Mouse (Mus musculus): Measurements from ENCODE around the gene Dgkg. TPM values are rescaled to one million over a fixed set of nuclear protein-coding genes. Genes with fewer than 3 reads are reported as not detected.

Gene Dgkg
- polyA plus RNA-seq, 1 experiment from 2014 or later = 0.12 TPM

- ATAC-seq (ENCODE audit: low FRiP score) = no peak
- DNase-seq (ENCODE audit: low spot score) = no peak
- Histone ChIP-seq H3K9me3 (ENCODE audit: control insufficient read depth, low read length) (no peaks in the 10 kb centered on the region), H3K4me3 (ENCODE audit: low read depth, low read length) (no peak overlapping the region), H3K36me3 (ENCODE audit: control insufficient read depth, insufficient read depth, low read length) (no peaks in the 10 kb centered on the region), H3K27ac (ENCODE audit: low read depth, low read length) (no peak overlapping the region), H3K9ac (ENCODE audit: low read depth, low read length) (no peak overlapping the region), H3K4me1 (replicated peaks; ENCODE audit: control insufficient read depth, insufficient read depth, low read length) (no peaks in the 10 kb centered on the region), H3K27me3 (ENCODE audit: control insufficient read depth, insufficient read depth, low read length) (no peaks in the 10 kb centered on the region), H3K4me2 (replicated peaks; ENCODE audit: low read depth, low read length) (no peak overlapping the region)
- WGBS = 78% methylated on average over 6 of the region's 6 CpGs
Observed at GRCm38 (mm10) chr16:22598741-22599140, 58.3 kb downstream of the Dgkg start.

- no peak overlapping the region for H3K4me2 ChIP-seq (replicated peaks; ENCODE audit: low read depth, low read length)
- 93% methylated on average over 1 of the region's 1 CpGs for WGBS
- ATAC-seq (ENCODE audit: low FRiP score) = no peak
- H3K4me1 ChIP-seq (replicated peaks; ENCODE audit: control insufficient read depth, insufficient read depth, low read length) = no peaks in the 10 kb centered on the region
- no peak overlapping the region for H3K9ac ChIP-seq (ENCODE audit: low read depth, low read length)
- no peak overlapping the region for H3K27ac ChIP-seq (ENCODE audit: low read depth, low read length)
- H3K4me3 ChIP-seq (ENCODE audit: low read depth, low read length) = no peak overlapping the region
- H3K36me3 ChIP-seq (ENCODE audit: control insufficient read depth, insufficient read depth, low read length) = no peaks in the 10 kb centered on the region
- H3K9me3 ChIP-seq (ENCODE audit: control insufficient read depth, low read length) = no peaks in the 10 kb centered on the region
- no peak for DNase-seq (ENCODE audit: low spot score)
- H3K27me3 ChIP-seq (ENCODE audit: control insufficient read depth, insufficient read depth, low read length) = no peaks in the 10 kb centered on the region
Observed at GRCm38 (mm10) chr16:22596394-22596793, 60.6 kb downstream of the Dgkg start.

GRCm38 (mm10) chr16:22593907-22594306 lies 63.1 kb downstream of the Dgkg start:
- no peak overlapping the region for H3K27ac ChIP-seq (ENCODE audit: low read depth, low read length)
- no peaks in the 10 kb centered on the region for H3K27me3 ChIP-seq (ENCODE audit: control insufficient read depth, insufficient read depth, low read length)
- 90% methylated on average over 2 of the region's 2 CpGs for WGBS
- H3K4me1 ChIP-seq (replicated peaks; ENCODE audit: control insufficient read depth, insufficient read depth, low read length) = no peaks in the 10 kb centered on the region
- H3K4me2 ChIP-seq (replicated peaks; ENCODE audit: low read depth, low read length) = no peak overlapping the region
- no peaks in the 10 kb centered on the region for H3K9me3 ChIP-seq (ENCODE audit: control insufficient read depth, low read length)
- no peak overlapping the region for H3K4me3 ChIP-seq (ENCODE audit: low read depth, low read length)
- H3K36me3 ChIP-seq (ENCODE audit: control insufficient read depth, insufficient read depth, low read length) = no peaks in the 10 kb centered on the region
- DNase-seq (ENCODE audit: low spot score) (no peak), ATAC-seq (ENCODE audit: low FRiP score) (no peak)
- H3K9ac ChIP-seq (ENCODE audit: low read depth, low read length) = no peak overlapping the region

GRCm38 (mm10) chr16:22589619-22590018 lies 67.4 kb downstream of the Dgkg start:
- H3K4me3 ChIP-seq (ENCODE audit: low read depth, low read length) = no peak overlapping the region
- H3K27ac ChIP-seq (ENCODE audit: low read depth, low read length) = no peak overlapping the region
- DNase-seq (ENCODE audit: low spot score) (no peak), ATAC-seq (ENCODE audit: low FRiP score) (no peak)
- H3K9me3 ChIP-seq (ENCODE audit: control insufficient read depth, low read length) = no peaks in the 10 kb centered on the region
- H3K36me3 ChIP-seq (ENCODE audit: control insufficient read depth, insufficient read depth, low read length) = no peaks in the 10 kb centered on the region
- no peak overlapping the region for H3K4me2 ChIP-seq (replicated peaks; ENCODE audit: low read depth, low read length)
- no peak overlapping the region for H3K9ac ChIP-seq (ENCODE audit: low read depth, low read length)
- no peaks in the 10 kb centered on the region for H3K4me1 ChIP-seq (replicated peaks; ENCODE audit: control insufficient read depth, insufficient read depth, low read length)
- WGBS = 78% methylated on average over 5 of the region's 5 CpGs
- H3K27me3 ChIP-seq (ENCODE audit: control insufficient read depth, insufficient read depth, low read length) = no peaks in the 10 kb centered on the region

- no peaks in the 10 kb centered on the region for H3K4me1 ChIP-seq (replicated peaks; ENCODE audit: control insufficient read depth, insufficient read depth, low read length)
- H3K9ac ChIP-seq (ENCODE audit: low read depth, low read length) = no peak overlapping the region
- DNase-seq (ENCODE audit: low spot score) (no peak), ATAC-seq (ENCODE audit: low FRiP score) (no peak)
- 84% methylated on average over 11 of the region's 11 CpGs for WGBS
- no peak overlapping the region for H3K4me2 ChIP-seq (replicated peaks; ENCODE audit: low read depth, low read length)
- H3K27ac ChIP-seq (ENCODE audit: low read depth, low read length) = no peak overlapping the region
- no peaks in the 10 kb centered on the region for H3K27me3 ChIP-seq (ENCODE audit: control insufficient read depth, insufficient read depth, low read length)
- no peaks in the 10 kb centered on the region for H3K9me3 ChIP-seq (ENCODE audit: control insufficient read depth, low read length)
- no peak overlapping the region for H3K4me3 ChIP-seq (ENCODE audit: low read depth, low read length)
- no peaks in the 10 kb centered on the region for H3K36me3 ChIP-seq (ENCODE audit: control insufficient read depth, insufficient read depth, low read length)
Observed at GRCm38 (mm10) chr16:22586151-22586836, 70.7 kb downstream of the Dgkg start.

GRCm38 (mm10) chr16:22585523-22585922 lies 71.5 kb downstream of the Dgkg start:
- Histone ChIP-seq H3K36me3 (ENCODE audit: control insufficient read depth, insufficient read depth, low read length) (no peaks in the 10 kb centered on the region), H3K9me3 (ENCODE audit: control insufficient read depth, low read length) (no peaks in the 10 kb centered on the region), H3K4me3 (ENCODE audit: low read depth, low read length) (no peak overlapping the region), H3K4me2 (replicated peaks; ENCODE audit: low read depth, low read length) (no peak overlapping the region), H3K4me1 (replicated peaks; ENCODE audit: control insufficient read depth, insufficient read depth, low read length) (no peaks in the 10 kb centered on the region), H3K9ac (ENCODE audit: low read depth, low read length) (no peak overlapping the region), H3K27ac (ENCODE audit: low read depth, low read length) (no peak overlapping the region), H3K27me3 (ENCODE audit: control insufficient read depth, insufficient read depth, low read length) (no peaks in the 10 kb centered on the region)
- 84% methylated on average over 3 of the region's 3 CpGs for WGBS
- DNase-seq (ENCODE audit: low spot score) (no peak), ATAC-seq (ENCODE audit: low FRiP score) (no peak)

- H3K4me1 ChIP-seq (replicated peaks; ENCODE audit: control insufficient read depth, insufficient read depth, low read length) = no peaks in the 10 kb centered on the region
- H3K27me3 ChIP-seq (ENCODE audit: control insufficient read depth, insufficient read depth, low read length) = no peaks in the 10 kb centered on the region
- H3K9ac ChIP-seq (ENCODE audit: low read depth, low read length) = no peak overlapping the region
- DNase-seq (ENCODE audit: low spot score) (no peak), ATAC-seq (ENCODE audit: low FRiP score) (no peak)
- no peak overlapping the region for H3K4me2 ChIP-seq (replicated peaks; ENCODE audit: low read depth, low read length)
- 35% methylated on average over 2 of the region's 2 CpGs for WGBS
- H3K27ac ChIP-seq (ENCODE audit: low read depth, low read length) = no peak overlapping the region
- no peaks in the 10 kb centered on the region for H3K9me3 ChIP-seq (ENCODE audit: control insufficient read depth, low read length)
- H3K4me3 ChIP-seq (ENCODE audit: low read depth, low read length) = no peak overlapping the region
- no peaks in the 10 kb centered on the region for H3K36me3 ChIP-seq (ENCODE audit: control insufficient read depth, insufficient read depth, low read length)
Observed at GRCm38 (mm10) chr16:22583401-22583800, 73.6 kb downstream of the Dgkg start.

GRCm38 (mm10) chr16:22582173-22582929 lies 74.7 kb downstream of the Dgkg start:
- Histone ChIP-seq H3K27me3 (ENCODE audit: control insufficient read depth, insufficient read depth, low read length) (no peaks in the 10 kb centered on the region), H3K4me3 (ENCODE audit: low read depth, low read length) (no peak overlapping the region), H3K27ac (ENCODE audit: low read depth, low read length) (no peak overlapping the region), H3K4me1 (replicated peaks; ENCODE audit: control insufficient read depth, insufficient read depth, low read length) (no peaks in the 10 kb centered on the region), H3K36me3 (ENCODE audit: control insufficient read depth, insufficient read depth, low read length) (no peaks in the 10 kb centered on the region), H3K9me3 (ENCODE audit: control insufficient read depth, low read length) (no peaks in the 10 kb centered on the region), H3K4me2 (replicated peaks; ENCODE audit: low read depth, low read length) (no peak overlapping the region), H3K9ac (ENCODE audit: low read depth, low read length) (no peak overlapping the region)
- no peak for DNase-seq (ENCODE audit: low spot score)
- no peak for ATAC-seq (ENCODE audit: low FRiP score)
- 78% methylated on average over 11 of the region's 11 CpGs for WGBS

GRCm38 (mm10) chr16:22580103-22580502 lies 76.9 kb downstream of the Dgkg start:
- H3K4me1 ChIP-seq (replicated peaks; ENCODE audit: control insufficient read depth, insufficient read depth, low read length) = no peaks in the 10 kb centered on the region
- ATAC-seq (ENCODE audit: low FRiP score) = no peak
- H3K4me3 ChIP-seq (ENCODE audit: low read depth, low read length) = no peak overlapping the region
- H3K36me3 ChIP-seq (ENCODE audit: control insufficient read depth, insufficient read depth, low read length) = no peaks in the 10 kb centered on the region
- H3K4me2 ChIP-seq (replicated peaks; ENCODE audit: low read depth, low read length) = no peak overlapping the region
- H3K9me3 ChIP-seq (ENCODE audit: control insufficient read depth, low read length) = no peaks in the 10 kb centered on the region
- DNase-seq (ENCODE audit: low spot score) = peak; percentile 49
- H3K9ac ChIP-seq (ENCODE audit: low read depth, low read length) = no peak overlapping the region
- no peak overlapping the region for H3K27ac ChIP-seq (ENCODE audit: low read depth, low read length)
- H3K27me3 ChIP-seq (ENCODE audit: control insufficient read depth, insufficient read depth, low read length) = no peaks in the 10 kb centered on the region
- WGBS = 45% methylated on average over 5 of the region's 5 CpGs
